Mouse (Mus musculus): Measurements from ENCODE around the gene Arhgef11. TPM values are rescaled to one million over a fixed set of nuclear protein-coding genes. Genes with fewer than 3 reads are reported as not detected.
A peak's percentile ranks its signal among the peaks of the same experiment; 100 is the strongest.

Arhgef11 gene
- polyA plus RNA-seq, 1 experiment from 2014 or later, result 14.4 TPM

- Histone ChIP-seq H3K27ac (no peak overlapping the region), H3K4me3 (replicated peaks) (no peak overlapping the region), H3K36me3 (no peaks in the 10 kb centered on the region), H3K9me3 (no peaks in the 10 kb centered on the region), H3K27me3 (replicated peaks) (peaks cover 13% of the 10 kb centered on the region; the same call in 1 of the 2 replicates), H3K4me2 (replicated peaks) (no peak overlapping the region), H3K4me1 (replicated peaks) (peaks cover 18% of the 10 kb centered on the region), H3K9ac (no peak overlapping the region)
- 0 out of 2 replicates have a peak, but pooled peaks have one; percentile 37 for ATAC-seq
- WGBS, result 28% methylated on average over 6 of the region's 6 CpGs
Observed at GRCm38 (mm10) chr3:87785626-87786214, 168.4 kb downstream of the Arhgef11 start.

Other genes starting within 250 kb of the Arhgef11 start
- 0.20 and 0.27 TPM in 2 replicates for gene Fcrl1, start 241.2 kb upstream of the Arhgef11 start, polyA plus RNA-seq (2015; fragmentation: Nextera tagmentation; extraction: Ambion mirVana)
- not detected in 2 replicates for gene Fcrl5, start 181.8 kb upstream of the Arhgef11 start, polyA plus RNA-seq (2015; fragmentation: Nextera tagmentation; extraction: Ambion mirVana)
- 12.5 and 13.1 TPM in 2 replicates for gene Etv3, start 92.2 kb upstream of the Arhgef11 start, polyA plus RNA-seq (2015; fragmentation: Nextera tagmentation; extraction: Ambion mirVana)
- 0.36 and 0.48 TPM in 2 replicates for gene Lrrc71, start 131.1 kb downstream of the Arhgef11 start, polyA plus RNA-seq (2015; fragmentation: Nextera tagmentation; extraction: Ambion mirVana)
- gene Ntrk1, start 177.6 kb downstream of the Arhgef11 start, polyA plus RNA-seq (2015; fragmentation: Nextera tagmentation; extraction: Ambion mirVana), result 2.5 and 3.2 TPM in 2 replicates
- gene Insrr, start 179.4 kb downstream of the Arhgef11 start, polyA plus RNA-seq (2015; fragmentation: Nextera tagmentation; extraction: Ambion mirVana), result 0.44 and 0.52 TPM in 2 replicates
- gene Pear1, start 206.7 kb downstream of the Arhgef11 start, polyA plus RNA-seq (2015; fragmentation: Nextera tagmentation; extraction: Ambion mirVana), result 22.6 and 29.5 TPM in 2 replicates
- 0.24 and 0.43 TPM in 2 replicates for gene Sh2d2a, start 229.2 kb downstream of the Arhgef11 start, polyA plus RNA-seq (2015; fragmentation: Nextera tagmentation; extraction: Ambion mirVana)

All from intestine, embryonic 15.5 days (tissue).